Mouse (Mus musculus): ENCODE results near the gene Glb1l. TPM values are rescaled to one million over a fixed set of nuclear protein-coding genes. Genes with fewer than 3 reads are reported as not detected.

Glb1l gene
- total and polyA plus RNA-seq, 3 experiments: 7.6 to 13.0 TPM; not detected in 1

GRCm38 (mm10) chr1:75253849-75254624 lies 43.4 kb upstream of the Glb1l start:
- Histone ChIP-seq H3K27me3 (ENCODE audit: control insufficient read depth in 1 of 2, insufficient read depth in 2 of 2, low read length in 2 of 2) (no peaks in the 10 kb centered on the region), H3K79me2 (ENCODE audit: control insufficient read depth, insufficient read depth, low read length, poor library complexity) (no peaks in the 10 kb centered on the region), H3K27ac (ENCODE audit: control insufficient read depth, low read depth, low read length) (no peak overlapping the region), H3K9ac (ENCODE audit: control insufficient read depth, low read depth, low read length, poor library complexity, severe bottlenecking) (no peak overlapping the region), H3K9me3 (replicated peaks; ENCODE audit: insufficient read depth, low read length) (no peaks in the 10 kb centered on the region), H3K4me3 (ENCODE audit: control insufficient read depth in 1 of 2, insufficient read depth in 1 of 2, low read depth in 2 of 2, low read length in 2 of 2) (no peak overlapping the region), H3K4me1 (ENCODE audit: control insufficient read depth in 1 of 2, insufficient read depth in 2 of 2, low read length in 2 of 2) (no peaks in the 10 kb centered on the region; a peak in 1 of 4 replicates), H3K36me3 (ENCODE audit: control insufficient read depth in 1 of 2, insufficient read depth in 2 of 2, low read length in 2 of 2) (no peaks in the 10 kb centered on the region)
- TF ChIP-seq UBTF (IDR thresholded peaks at IDR 0.05; ENCODE audit: borderline replicate concordance, insufficient read depth, low read depth, low read length): no peak
- TF ChIP-seq CTCF (IDR thresholded peaks at IDR 0.05 in 2 of 3, conservative IDR thresholded peaks at IDR 0.05 in 1 of 3; ENCODE audit: control insufficient read depth in 1 of 3, insufficient read depth in 1 of 3, low read depth in 2 of 3, low read length in 3 of 3, poor library complexity in 1 of 3, severe bottlenecking in 1 of 3): peak; percentile 72 to 97 (median 96)
- TF ChIP-seq EP300 (IDR thresholded peaks at IDR 0.05; ENCODE audit: low read depth in 1 of 2, low read length in 2 of 2): no peak
- no peak for TF ChIP-seq CHD2 (IDR thresholded peaks at IDR 0.05; ENCODE audit: low read length)
- no peak for TF ChIP-seq KAT2A (conservative IDR thresholded peaks at IDR 0.05; ENCODE audit: low read depth, low read length)
- peak; percentile 73 for TF ChIP-seq SIN3A (IDR thresholded peaks at IDR 0.05; ENCODE audit: low read length)
- TF ChIP-seq ZNF384 (IDR thresholded peaks at IDR 0.05; ENCODE audit: low read depth, low read length): peak; percentile 81
- peak; percentile 91 for TF ChIP-seq RAD21 (IDR thresholded peaks at IDR 0.05; ENCODE audit: low read depth, low read length)
- TF ChIP-seq USF2 (IDR thresholded peaks at IDR 0.05; ENCODE audit: borderline replicate concordance in 1 of 2, insufficient read depth in 1 of 2, low read depth in 1 of 2, low read length in 2 of 2): no peak
- TF ChIP-seq NRF1 (IDR thresholded peaks at IDR 0.05; ENCODE audit: insufficient read depth, low read depth, low read length, poor library complexity, severe bottlenecking): no peak
- TF ChIP-seq SMC3 (IDR thresholded peaks at IDR 0.05; ENCODE audit: low read depth, low read length): peak; percentile 96
- TF ChIP-seq ZKSCAN1 (IDR thresholded peaks at IDR 0.05; ENCODE audit: low read depth, low read length): no peak
- peak; percentile 90 for TF ChIP-seq ZC3H11A (IDR thresholded peaks at IDR 0.05; ENCODE audit: low read depth, low read length)
- peak; percentile 89 for DNase-seq (ENCODE audit: low read depth, low spot score)

GRCm38 (mm10) chr1:75253029-75253428 lies 42.4 kb upstream of the Glb1l start:
- H3K36me3 ChIP-seq (ENCODE audit: control insufficient read depth in 1 of 2, insufficient read depth in 2 of 2, low read length in 2 of 2): no peaks in the 10 kb centered on the region
- H3K27me3 ChIP-seq (ENCODE audit: control insufficient read depth in 1 of 2, insufficient read depth in 2 of 2, low read length in 2 of 2): no peaks in the 10 kb centered on the region
- no peaks in the 10 kb centered on the region for H3K79me2 ChIP-seq (ENCODE audit: control insufficient read depth, insufficient read depth, low read length, poor library complexity)
- no peak overlapping the region for H3K9ac ChIP-seq (ENCODE audit: control insufficient read depth, low read depth, low read length, poor library complexity, severe bottlenecking)
- H3K9me3 ChIP-seq (replicated peaks; ENCODE audit: insufficient read depth, low read length): no peaks in the 10 kb centered on the region
- no peak overlapping the region for H3K4me3 ChIP-seq (ENCODE audit: control insufficient read depth in 1 of 2, insufficient read depth in 1 of 2, low read depth in 2 of 2, low read length in 2 of 2)
- no peaks in the 10 kb centered on the region; a peak in 1 of 4 replicates for H3K4me1 ChIP-seq (ENCODE audit: control insufficient read depth in 1 of 2, insufficient read depth in 2 of 2, low read length in 2 of 2)
- no peak overlapping the region for H3K27ac ChIP-seq (ENCODE audit: control insufficient read depth, low read depth, low read length)
- DNase-seq (ENCODE audit: low read depth, low spot score): no peak
- TF ChIP-seq ZKSCAN1 (IDR thresholded peaks at IDR 0.05; ENCODE audit: low read depth, low read length): no peak
- no peak for TF ChIP-seq POLR2AphosphoS5 (IDR thresholded peaks at IDR 0.05; ENCODE audit: borderline replicate concordance, low read depth, low read length)
- TF ChIP-seq CTCF (IDR thresholded peaks at IDR 0.05 in 2 of 3, conservative IDR thresholded peaks at IDR 0.05 in 1 of 3; ENCODE audit: control insufficient read depth in 1 of 3, insufficient read depth in 1 of 3, low read depth in 2 of 3, low read length in 3 of 3, poor library complexity in 1 of 3, severe bottlenecking in 1 of 3): peak in 2 of 3 experiments; percentile 17 to 40; a peak in 3 of 6 replicates
- no peak for TF ChIP-seq JUND (IDR thresholded peaks at IDR 0.05; ENCODE audit: low read depth, low read length)
